Mouse (Mus musculus): ENCODE results near the gene Sbk3. TPM values are rescaled to one million over a fixed set of nuclear protein-coding genes. Genes with fewer than 3 reads are reported as not detected.
"Not testable (repeated sequence)": the region's sequence is repeated elsewhere in the genome, so short reads cannot be mapped to it uniquely, and the experiment has no call there.

Sbk3 gene
- total RNA-seq (2014; rRNA removed) (0.31 and 0.72 TPM in 2 replicates), polyA plus RNA-seq (2015; fragmentation: Nextera tagmentation; extraction: Ambion mirVana) (0.23 and 0.31 TPM in 2 replicates)

DNA sequence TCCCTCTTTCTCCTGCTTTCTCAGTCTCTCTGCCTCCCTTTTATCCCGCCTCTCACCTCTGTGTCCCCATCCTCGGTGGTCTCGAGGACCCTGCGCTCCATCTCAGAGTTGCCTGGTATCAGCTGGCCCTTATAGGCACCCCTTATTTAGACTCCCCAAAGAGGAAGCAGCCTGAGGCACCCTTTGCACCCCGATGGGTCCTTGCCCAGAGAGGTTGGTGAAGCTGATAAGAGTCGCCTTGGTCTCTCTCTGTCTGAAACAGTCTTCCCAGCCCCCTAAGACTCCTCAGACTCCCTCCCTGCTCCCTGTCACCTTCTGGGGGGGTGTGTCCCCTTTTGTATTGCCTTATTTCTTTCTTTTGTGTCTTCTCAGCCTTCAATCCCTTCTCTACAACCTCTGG lies at the start of gene Sbk3:
Sbk3 (minus strand) TSS at position 101 of the 400 bp plus-strand sequence.
- WGBS = 45% methylated on average over 6 of the region's 6 CpGs
- ATAC-seq (no peak), DNase-seq (ENCODE audit: low spot score) (no peak)
- Histone ChIP-seq H3K4me1 (ENCODE audit: insufficient read depth, low read length) (no peaks in the 10 kb centered on the region), H3K27ac (no peak within 1 kb of the TSS), H3K9me3 (ENCODE audit: low read length) (no peaks in the 10 kb centered on the region), H3K4me2 (ENCODE audit: low read depth, low read length) (no peak within 1 kb of the TSS), H3K4me3 (ENCODE audit: low read length) (no peak within 1 kb of the TSS), H3K36me3 (ENCODE audit: insufficient read depth, low read length) (no peaks in the 10 kb centered on the region), H3K27me3 (ENCODE audit: insufficient read depth, low read length) (no peaks in the 10 kb centered on the region), H3K9ac (replicated peaks; ENCODE audit: low read length) (no peak within 1 kb of the TSS)
- no peak for TF ChIP-seq CTCF (IDR thresholded peaks at IDR 0.05; ENCODE audit: low read depth)

- H3K36me3 ChIP-seq (ENCODE audit: insufficient read depth, low read length) = peaks cover 11% of the 10 kb centered on the region; the same call in 1 of the 2 replicates
- H3K4me3 ChIP-seq (ENCODE audit: low read length) = peak overlapping the region; percentile 60
- ATAC-seq = 0 out of 2 replicates have a peak, but pooled peaks have one; percentile 1
- H3K27me3 ChIP-seq (ENCODE audit: insufficient read depth, low read length) = no peaks in the 10 kb centered on the region
- peak; percentile 20 for DNase-seq (ENCODE audit: low spot score)
- 1% methylated on average over 14 of the region's 15 CpGs for WGBS
- peak overlapping the region; percentile 86 for H3K4me2 ChIP-seq (ENCODE audit: low read depth, low read length)
- H3K9ac ChIP-seq (replicated peaks; ENCODE audit: low read length) = peak overlapping the region; percentile 96
- TF ChIP-seq CTCF (IDR thresholded peaks at IDR 0.05; ENCODE audit: low read depth) = no peak
- peaks cover 7% of the 10 kb centered on the region for H3K4me1 ChIP-seq (ENCODE audit: insufficient read depth, low read length)
- peak overlapping the region; percentile 93 for H3K27ac ChIP-seq
- no peaks in the 10 kb centered on the region for H3K9me3 ChIP-seq (ENCODE audit: low read length)
These were observed 49.7 kb upstream of the Sbk3 start for GRCm38 (mm10) chr7:5020685-5021084.

- DNase-seq (ENCODE audit: low spot score) (peak; percentile 99), ATAC-seq (peak; percentile 90)
- Histone ChIP-seq H3K9me3 (ENCODE audit: low read length) (no peaks in the 10 kb centered on the region), H3K4me3 (ENCODE audit: low read length) (peak within 1 kb of the TSS; percentile 60), H3K4me2 (ENCODE audit: low read depth, low read length) (peak within 1 kb of the TSS; percentile 86), H3K27ac (peak within 1 kb of the TSS; percentile 93), H3K36me3 (ENCODE audit: insufficient read depth, low read length) (peaks cover 11% of the 10 kb centered on the region; the same call in 1 of the 2 replicates), H3K9ac (replicated peaks; ENCODE audit: low read length) (peak within 1 kb of the TSS; percentile 96), H3K4me1 (ENCODE audit: insufficient read depth, low read length) (peaks cover 7% of the 10 kb centered on the region), H3K27me3 (ENCODE audit: insufficient read depth, low read length) (no peaks in the 10 kb centered on the region)
- WGBS = under 1% methylated on average over 49 of the region's 49 CpGs
- TF ChIP-seq CTCF (IDR thresholded peaks at IDR 0.05; ENCODE audit: low read depth) = no peak
These were observed 49.2 kb upstream of the Sbk3 start, which contains the start of the genes Zfp865 and Ccdc106 for GRCm38 (mm10) chr7:5020000-5020681. Zfp865 (plus strand) TSS chr7:5020376. Ccdc106 (plus strand) TSS chr7:5020553.

DNA sequence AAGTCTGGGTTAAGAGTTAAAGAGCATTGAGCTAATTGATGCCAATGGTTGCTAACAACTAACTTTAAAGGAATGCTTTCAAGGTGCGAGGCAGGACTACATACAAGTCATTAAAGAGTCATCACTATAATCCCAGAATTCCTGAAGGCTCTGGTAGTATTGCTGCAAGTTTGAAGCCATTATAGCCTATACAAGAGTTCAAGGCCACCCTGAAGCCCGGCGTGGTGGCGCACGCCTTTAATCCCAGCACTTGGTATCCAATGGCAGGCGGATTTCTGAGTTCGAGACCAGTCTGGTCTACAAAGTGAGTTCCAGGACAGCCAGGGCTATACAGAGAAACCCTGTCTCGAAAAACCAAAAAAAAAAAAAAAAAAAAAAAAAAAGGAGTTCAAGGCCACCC lies 48.6 kb upstream of the Sbk3 start:
- H3K27ac ChIP-seq = peak overlapping the region; percentile 93; the same call in 1 of the 2 replicates
- DNase-seq (ENCODE audit: low spot score); H3K27me3 ChIP-seq (ENCODE audit: insufficient read depth, low read length); H3K9ac ChIP-seq (replicated peaks; ENCODE audit: low read length); H3K4me1 ChIP-seq (ENCODE audit: insufficient read depth, low read length); H3K9me3 ChIP-seq (ENCODE audit: low read length); ATAC-seq: not testable (repeated sequence)
- H3K4me2 ChIP-seq (ENCODE audit: low read depth, low read length) = peak overlapping the region; percentile 86
- H3K4me3 ChIP-seq (ENCODE audit: low read length) = peak overlapping the region; percentile 60
- peaks cover 11% of the 10 kb centered on the region; the same call in 1 of the 2 replicates for H3K36me3 ChIP-seq (ENCODE audit: insufficient read depth, low read length)
- 36% methylated on average over 8 of the region's 8 CpGs for WGBS

DNA sequence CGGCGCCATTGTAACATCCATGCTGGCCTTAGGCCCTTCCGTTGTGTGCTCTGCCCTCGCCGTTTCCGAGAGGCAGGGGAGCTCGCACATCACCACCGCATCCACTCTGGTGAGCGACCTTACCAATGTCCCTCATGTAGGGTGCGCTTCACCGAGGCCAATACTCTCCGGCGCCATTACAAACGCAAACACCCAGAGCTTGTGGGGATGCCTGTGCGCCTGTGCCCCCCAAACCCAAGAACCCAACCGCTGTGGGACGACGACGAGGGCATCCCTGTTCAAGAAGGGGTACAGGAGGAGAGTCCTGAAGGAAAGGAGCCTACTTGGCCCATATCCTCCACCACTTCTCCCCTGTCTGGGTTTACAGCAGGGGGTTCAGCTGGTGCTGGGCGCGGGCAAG lies 47.0 kb upstream of the Sbk3 start:
- ATAC-seq (no peak), DNase-seq (ENCODE audit: low spot score) (no peak)
- H3K36me3 ChIP-seq (ENCODE audit: insufficient read depth, low read length) = no peaks in the 10 kb centered on the region
- no peak overlapping the region for H3K4me3 ChIP-seq (ENCODE audit: low read length)
- WGBS = 99% methylated on average over 21 of the region's 21 CpGs
- no peaks in the 10 kb centered on the region for H3K9me3 ChIP-seq (ENCODE audit: low read length)
- peaks cover 7% of the 10 kb centered on the region for H3K4me1 ChIP-seq (ENCODE audit: insufficient read depth, low read length)
- H3K4me2 ChIP-seq (ENCODE audit: low read depth, low read length) = no peak overlapping the region
- H3K9ac ChIP-seq (replicated peaks; ENCODE audit: low read length) = no peak overlapping the region
- TF ChIP-seq CTCF (IDR thresholded peaks at IDR 0.05; ENCODE audit: low read depth) = no peak
- no peak overlapping the region for H3K27ac ChIP-seq
- no peaks in the 10 kb centered on the region for H3K27me3 ChIP-seq (ENCODE audit: insufficient read depth, low read length)

DNA sequence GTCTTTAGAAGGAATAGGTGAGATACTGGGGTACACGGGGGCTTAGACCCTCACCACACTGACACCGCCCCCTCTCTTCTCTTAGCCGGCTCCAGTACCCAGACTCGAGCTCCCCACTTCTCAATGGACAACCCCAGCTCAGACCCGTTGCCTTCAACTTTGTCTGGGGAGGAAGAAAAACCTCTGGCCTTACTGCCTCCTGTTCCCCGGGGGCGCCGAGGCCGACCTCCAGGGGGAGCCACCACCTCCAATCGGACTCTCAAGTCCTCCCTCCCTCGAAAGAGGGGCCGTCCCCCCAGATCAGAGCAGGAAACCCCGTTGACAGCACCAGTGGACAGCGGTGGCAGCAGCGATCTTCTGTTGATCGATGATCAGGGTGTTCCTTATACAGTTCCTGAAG lies 46.4 kb upstream of the Sbk3 start:
- Histone ChIP-seq H3K27ac (no peak overlapping the region), H3K4me2 (ENCODE audit: low read depth, low read length) (no peak overlapping the region), H3K36me3 (ENCODE audit: insufficient read depth, low read length) (peaks cover 4% of the 10 kb centered on the region), H3K4me1 (ENCODE audit: insufficient read depth, low read length) (peaks cover 7% of the 10 kb centered on the region), H3K4me3 (ENCODE audit: low read length) (no peak overlapping the region), H3K9ac (replicated peaks; ENCODE audit: low read length) (no peak overlapping the region), H3K9me3 (ENCODE audit: low read length) (no peaks in the 10 kb centered on the region), H3K27me3 (ENCODE audit: insufficient read depth, low read length) (no peaks in the 10 kb centered on the region)
- 93% methylated on average over 16 of the region's 16 CpGs for WGBS
- ATAC-seq (no peak), DNase-seq (ENCODE audit: low spot score) (no peak)
- 0 out of 2 replicates have a peak, but pooled peaks have one; percentile 15 for TF ChIP-seq CTCF (IDR thresholded peaks at IDR 0.05; ENCODE audit: low read depth)

DNA sequence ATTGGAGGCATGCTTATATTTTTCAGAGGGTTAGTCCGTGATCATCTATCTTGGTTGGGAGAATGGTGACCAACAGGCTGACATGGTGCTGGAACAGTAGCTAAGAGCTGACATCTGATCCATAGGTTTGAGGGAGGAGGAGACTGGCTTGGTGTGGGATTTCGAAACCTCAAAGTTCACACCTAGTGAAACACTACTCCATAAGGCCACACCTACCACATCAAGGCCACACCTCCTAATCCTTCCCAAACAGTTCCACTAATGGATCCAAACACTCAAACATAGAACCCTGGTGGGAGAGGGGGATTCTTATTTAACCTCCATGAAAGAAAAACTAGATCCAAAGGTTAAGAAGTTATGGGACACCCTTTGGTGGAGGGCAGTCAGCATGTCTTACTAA lies 46.0 kb upstream of the Sbk3 start:
- H3K4me1 ChIP-seq (ENCODE audit: insufficient read depth, low read length) = peaks cover 7% of the 10 kb centered on the region
- 95% methylated on average over 2 of the region's 2 CpGs for WGBS
- no peak overlapping the region for H3K9ac ChIP-seq (replicated peaks; ENCODE audit: low read length)
- DNase-seq (ENCODE audit: low spot score) (no peak), ATAC-seq (no peak)
- no peak for TF ChIP-seq CTCF (IDR thresholded peaks at IDR 0.05; ENCODE audit: low read depth)
- peaks cover 6% of the 10 kb centered on the region for H3K36me3 ChIP-seq (ENCODE audit: insufficient read depth, low read length)
- no peaks in the 10 kb centered on the region for H3K9me3 ChIP-seq (ENCODE audit: low read length)
- no peaks in the 10 kb centered on the region for H3K27me3 ChIP-seq (ENCODE audit: insufficient read depth, low read length)
- no peak overlapping the region for H3K4me2 ChIP-seq (ENCODE audit: low read depth, low read length)
- no peak overlapping the region for H3K27ac ChIP-seq
- H3K4me3 ChIP-seq (ENCODE audit: low read length) = no peak overlapping the region

Data from hindbrain, postnatal 0 days (tissue).